Mouse (Mus musculus): Measurements from ENCODE around the gene Spata21.

Spata21 gene

DNA sequence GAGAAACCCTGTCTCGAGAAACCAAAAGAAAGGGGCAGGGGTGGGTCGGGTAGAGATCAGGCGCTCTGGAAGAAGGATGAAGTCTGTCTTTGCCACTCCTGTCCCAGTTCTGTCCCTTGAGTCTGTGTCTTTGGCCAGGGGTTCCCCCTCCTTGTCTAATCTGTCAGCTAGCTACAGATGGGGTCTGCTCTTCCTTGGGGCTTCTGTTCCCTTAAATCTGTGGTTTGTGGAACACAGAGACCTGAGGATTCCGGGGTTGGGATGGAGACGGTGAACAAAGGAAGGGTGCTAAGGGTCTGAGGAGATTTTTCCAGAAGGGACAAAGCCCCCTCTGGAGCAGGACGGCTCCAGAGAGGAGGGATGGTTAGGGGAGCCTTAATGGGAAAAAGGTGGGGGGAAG, at the start of gene Spata21:
Gene Spata21, plus strand, starts transcription at position 301 of the 400 bp plus-strand sequence.
- no peak for DNase-seq (ENCODE audit: low spot score)

DNA sequence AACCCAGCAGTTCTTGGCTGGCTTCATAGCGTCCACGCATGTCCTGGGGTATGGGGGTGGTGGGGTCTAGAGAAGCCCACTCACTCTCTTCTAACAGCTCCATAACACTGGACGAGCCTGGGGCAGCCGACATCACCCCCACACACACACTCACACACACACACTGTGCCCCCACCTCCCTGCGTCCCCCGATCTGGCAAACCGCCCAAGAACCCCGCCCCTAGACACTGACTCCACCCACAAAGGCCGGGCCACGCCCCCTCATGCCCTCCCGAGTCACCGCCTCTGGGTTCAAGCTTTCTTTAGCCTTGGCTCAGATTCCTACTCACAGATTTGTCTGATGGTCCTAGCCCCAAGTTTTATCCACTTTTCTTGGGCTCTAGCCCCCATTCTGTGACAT, 47.0 kb upstream of the Spata21 start:
- DNase-seq (ENCODE audit: low spot score), result no peak

DNA sequence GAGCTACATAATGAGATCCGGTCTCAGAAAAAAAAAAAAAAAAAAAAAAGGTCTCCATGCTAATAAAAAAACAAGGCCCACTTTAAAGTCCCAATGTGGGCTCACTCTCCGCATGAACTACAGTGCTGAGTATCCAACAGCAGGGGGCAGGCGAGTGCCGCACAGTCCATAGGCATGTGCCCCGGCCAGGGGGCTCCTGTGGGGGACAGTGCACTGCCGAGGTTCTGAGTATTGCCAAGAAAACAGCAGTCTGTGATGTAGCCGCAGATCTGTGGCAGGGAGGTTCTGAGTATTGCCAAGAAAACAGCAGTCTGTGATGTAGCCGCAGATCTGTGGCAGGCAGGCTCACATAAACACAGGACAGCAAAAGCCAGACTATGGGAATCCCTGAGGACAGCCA, 43.3 kb upstream of the Spata21 start:
- DNase-seq (ENCODE audit: low spot score), result peak; percentile 26

DNA sequence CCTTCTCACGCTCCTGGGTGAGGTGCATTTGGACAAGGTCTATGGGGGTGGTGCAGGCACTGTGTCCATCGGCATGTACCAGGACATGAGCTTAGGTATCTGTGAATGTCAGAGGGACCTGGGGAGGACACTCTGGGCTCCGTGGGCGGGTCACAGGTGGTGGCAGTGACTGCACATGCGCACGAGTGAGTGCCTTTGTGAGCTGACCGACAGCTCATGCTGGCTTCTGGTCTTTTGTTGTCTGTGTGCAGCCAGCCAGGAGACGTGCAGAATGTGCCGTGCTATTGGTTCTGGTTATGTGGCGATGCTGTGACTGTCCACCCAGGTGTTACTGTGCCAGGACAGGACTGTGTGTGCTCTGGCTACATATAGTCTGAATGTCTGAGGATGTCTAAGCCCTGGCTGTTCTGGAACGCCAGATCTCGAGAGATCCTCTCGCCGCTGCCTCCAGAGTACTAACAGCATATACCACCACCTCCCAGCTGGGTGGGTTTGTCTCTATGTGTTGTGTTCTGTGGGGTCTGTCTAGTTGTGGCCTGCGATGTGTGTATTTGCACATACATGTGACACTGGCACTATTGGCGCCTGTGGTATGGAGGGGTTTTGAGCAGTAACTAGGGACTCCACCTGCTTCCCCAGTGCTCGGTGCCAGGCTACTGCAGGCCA, 39.2 kb upstream of the Spata21 start:
- no peak for DNase-seq (ENCODE audit: low spot score)

DNA sequence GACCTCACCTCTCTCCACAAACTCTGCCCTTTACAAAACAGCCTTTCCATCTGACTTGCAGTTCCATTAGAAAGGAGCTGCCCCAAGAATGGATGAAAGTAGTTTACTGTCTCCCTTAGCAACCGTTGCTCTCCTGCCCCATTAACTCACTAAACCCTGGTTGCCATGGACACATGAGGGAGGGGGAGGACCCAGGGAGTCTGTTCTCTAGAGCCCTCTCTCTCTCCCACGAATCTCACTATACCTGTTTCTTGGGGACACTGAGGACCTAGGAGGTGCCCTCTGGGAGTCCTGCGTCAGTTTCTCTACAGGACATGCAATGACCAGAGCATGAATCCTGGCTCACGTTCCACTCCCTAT, 38.7 kb upstream of the Spata21 start:
- DNase-seq (ENCODE audit: low spot score), result no peak

DNA sequence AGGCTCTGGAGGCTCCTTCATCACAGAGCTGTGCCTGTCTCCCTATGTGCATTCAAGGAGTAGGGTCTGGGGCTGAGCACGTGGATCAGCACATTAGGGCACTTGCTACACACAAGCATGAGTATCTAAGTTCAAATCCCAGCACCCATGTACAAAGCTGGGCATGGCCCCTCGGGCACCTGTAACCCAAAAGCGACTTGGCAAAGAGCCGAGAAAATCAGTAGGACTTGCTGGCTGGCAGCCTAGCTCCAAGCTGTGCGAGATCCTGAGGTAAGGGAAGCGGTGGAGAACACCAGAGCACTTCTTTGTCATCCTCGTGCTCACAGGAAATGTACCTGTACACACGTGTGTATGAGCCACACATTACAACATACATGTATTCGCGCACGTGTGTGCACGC, 35.7 kb upstream of the Spata21 start:
- DNase-seq (ENCODE audit: low spot score), result no peak

DNA sequence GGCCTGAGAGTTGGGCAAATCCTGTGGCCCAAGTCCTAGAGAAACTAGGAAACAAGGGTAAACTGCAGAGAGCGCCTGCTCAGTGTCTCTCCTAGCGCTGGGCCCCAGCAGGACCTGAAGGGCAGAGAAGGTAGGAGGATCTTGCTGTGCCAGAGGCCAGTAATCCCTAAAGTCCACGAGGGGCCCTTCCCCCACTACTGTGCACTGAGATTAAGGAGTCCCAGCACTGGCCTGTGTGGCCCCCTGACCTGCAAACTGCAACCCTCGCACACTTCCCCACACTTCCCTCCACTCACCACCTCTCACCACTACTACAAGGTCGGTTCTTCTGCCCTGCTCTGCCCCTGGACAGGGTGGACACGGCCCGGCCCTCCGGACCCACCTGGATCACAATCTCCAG, 35.0 kb upstream of the Spata21 start:
- DNase-seq (ENCODE audit: low spot score), result no peak

DNA sequence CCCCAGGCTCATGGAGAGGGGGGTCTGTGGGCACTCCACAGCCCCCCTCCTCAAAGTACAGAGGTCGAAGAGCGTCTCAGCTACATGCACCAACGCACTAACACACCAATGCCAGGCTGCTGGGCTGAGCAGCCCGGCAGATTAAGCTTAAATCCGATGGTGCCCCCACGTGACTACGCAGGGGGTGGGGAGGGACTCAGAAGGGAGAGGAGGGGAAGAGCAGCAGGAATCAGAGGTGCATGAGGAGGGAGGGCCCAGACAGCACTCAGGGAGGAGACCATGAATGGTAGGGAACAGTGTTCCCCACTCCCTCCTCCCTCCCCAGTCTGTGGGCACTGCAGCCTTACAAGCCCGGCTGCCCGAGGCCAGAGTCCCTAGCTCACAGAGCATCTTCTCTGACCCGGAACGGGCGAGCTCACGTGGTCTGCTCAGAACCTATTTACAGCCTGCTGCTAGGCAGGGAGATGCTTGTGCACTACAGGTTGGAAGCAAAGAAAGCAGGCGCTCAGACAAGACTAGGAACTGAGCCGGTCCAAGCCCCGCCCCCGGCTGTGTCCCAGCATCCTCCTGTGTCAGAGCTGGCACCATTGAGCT, 34.5 kb upstream of the Spata21 start:
- no peak for DNase-seq (ENCODE audit: low spot score)

DNA sequence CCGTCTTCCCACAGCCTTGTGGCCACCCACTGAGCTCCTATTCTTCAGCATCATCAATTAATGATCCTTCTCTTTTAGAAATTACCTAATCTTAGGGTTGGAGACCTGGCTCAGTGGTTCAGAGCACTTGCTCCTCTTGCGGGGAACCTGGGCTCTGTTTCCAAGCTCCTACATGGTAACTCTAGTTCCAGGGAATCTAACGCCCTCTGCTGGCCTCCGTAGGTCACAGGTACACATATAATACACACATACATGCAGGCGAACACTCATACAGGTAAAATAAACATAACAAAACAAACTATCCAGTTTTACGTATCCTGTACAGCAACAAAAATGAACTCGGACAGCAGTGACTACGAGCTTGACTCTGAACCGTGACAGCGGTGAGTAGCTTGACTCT, 31.2 kb upstream of the Spata21 start:
- no peak for DNase-seq (ENCODE audit: low spot score)

DNA sequence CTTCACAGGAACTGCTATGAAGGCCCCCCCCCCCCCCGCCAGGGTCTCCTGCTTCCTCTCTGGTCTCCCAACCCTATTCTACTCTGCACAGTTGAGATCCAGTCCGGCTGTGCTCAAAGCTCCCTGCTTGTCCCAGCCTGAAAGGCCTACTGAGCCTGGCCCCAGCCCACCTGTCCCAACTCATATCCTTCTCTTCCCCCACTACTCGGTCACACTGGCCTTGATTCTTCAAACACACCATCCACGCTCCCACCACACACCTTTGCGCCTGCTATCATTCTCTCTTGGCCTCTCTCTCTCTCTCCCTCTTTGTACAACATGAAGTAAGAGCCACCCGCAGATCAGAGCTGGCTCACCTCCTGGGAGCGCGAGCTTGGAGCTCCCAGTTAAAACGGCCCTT, 29.3 kb upstream of the Spata21 start:
- DNase-seq (ENCODE audit: low spot score), result no peak

DNA sequence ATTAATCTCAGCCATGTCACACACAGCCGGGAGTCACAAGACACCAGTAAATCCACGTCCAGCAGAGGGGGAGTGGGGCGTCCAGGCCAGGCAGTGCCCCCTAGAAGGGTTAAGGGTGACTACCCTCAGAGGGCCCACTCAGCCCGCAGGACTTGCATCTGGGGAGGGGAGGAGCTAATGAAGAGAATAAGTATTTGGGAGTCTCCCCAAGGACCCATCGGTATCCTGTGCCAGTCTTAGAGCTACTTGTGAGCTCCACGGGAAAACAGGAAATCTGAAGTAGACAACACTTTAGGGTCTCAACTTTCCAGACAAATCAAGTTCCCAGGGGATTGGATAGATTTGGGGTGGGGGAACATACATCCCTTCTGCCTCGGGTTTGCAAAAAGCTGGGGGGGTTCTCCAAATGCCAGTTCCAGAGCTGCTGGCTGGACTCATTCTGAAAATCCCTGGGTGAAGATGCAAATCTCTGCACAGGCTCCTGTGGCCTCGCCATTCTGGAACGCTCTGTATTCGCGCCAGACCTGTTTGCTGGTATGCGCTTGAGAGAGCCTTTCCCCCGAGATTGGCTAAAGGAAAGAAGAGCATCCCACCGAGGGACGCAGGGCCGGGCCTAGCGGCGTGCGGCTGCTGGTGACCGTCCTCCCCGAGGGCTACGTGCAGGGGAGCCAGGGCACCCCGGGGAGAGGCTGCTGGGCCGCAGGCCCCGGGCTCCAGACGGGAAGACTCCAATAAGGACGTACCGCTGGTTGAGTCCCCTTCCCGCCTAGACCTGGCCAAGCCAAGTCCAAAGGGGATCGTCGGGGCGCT, 28.3 kb upstream of the Spata21 start:
- no peak for DNase-seq (ENCODE audit: low spot score)

DNA sequence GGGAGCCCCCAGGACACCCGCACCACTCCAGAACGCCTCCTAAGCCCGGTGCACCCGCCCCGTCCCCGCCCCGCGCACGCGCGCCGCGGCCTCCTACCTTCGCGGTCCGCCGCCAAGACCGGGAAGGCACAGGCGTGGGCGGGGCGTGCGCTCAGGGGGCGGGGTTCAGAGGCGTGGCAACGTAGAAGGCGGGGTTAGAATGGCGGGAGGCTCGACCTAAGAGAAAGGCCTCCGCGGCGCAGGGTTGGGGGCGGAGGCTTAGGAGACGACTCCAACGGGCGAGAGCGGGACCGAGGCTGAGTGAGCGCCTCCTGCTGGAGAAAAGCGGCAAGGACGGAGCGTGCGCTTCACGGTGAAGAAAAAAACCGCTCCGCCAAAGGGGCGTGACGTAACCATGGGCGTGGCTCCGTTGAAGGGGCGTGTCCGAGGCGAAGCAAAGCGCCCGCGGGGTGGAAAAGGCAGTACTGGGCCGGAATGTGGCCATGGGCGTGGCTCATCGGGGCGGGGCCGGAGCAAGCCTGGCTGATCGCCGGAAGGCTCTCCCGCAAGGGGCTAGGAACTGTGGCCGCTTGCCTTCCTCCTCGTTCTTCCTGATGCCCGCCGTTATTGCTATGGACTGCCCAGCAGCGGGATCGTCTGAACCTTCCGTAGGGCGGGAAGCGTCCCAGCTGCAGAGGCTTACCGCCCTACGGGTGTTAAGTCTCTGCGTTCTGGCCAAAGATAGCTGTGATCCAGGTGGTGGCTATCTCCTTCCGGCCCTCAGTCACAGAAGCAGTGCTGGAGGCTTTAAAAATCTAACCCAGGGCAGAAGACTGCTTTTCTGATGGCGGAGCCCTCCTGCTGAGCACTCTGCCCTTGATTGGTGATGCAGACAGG, 27.5 kb upstream of the Spata21 start, which contains the start of gene Crocc:
Gene Crocc, minus strand, starts transcription at position 125 of the 876 bp plus-strand sequence.
- peak; percentile 97 for DNase-seq (ENCODE audit: low spot score)

DNA sequence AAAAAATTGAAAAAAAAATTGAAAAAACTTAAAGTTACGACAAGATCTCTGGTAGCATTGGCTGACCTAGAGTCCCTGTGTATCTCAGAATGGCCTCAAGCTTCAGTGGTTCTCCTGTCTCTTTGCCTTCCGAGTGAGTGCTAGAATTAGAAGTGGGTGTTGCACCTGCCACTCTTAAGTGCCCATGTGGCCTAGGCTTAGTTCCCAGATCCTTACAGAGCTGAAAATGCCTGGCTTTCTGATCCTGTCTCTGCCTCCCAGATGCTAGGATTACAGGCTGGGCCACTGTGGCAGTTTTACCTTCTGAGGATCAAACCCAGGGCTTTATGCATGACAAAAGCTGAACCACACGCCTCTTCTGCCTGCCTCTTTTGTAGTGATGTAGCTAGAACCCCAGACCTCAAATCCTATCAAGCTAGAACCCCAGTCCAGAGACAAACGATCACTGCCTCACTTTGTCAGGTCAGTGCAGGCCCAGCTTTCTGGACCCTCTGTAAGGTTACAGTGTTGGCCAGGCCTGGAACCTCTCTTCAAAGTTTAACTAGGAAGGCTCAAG, 24.0 kb upstream of the Spata21 start:
- DNase-seq (ENCODE audit: low spot score), result no peak

DNA sequence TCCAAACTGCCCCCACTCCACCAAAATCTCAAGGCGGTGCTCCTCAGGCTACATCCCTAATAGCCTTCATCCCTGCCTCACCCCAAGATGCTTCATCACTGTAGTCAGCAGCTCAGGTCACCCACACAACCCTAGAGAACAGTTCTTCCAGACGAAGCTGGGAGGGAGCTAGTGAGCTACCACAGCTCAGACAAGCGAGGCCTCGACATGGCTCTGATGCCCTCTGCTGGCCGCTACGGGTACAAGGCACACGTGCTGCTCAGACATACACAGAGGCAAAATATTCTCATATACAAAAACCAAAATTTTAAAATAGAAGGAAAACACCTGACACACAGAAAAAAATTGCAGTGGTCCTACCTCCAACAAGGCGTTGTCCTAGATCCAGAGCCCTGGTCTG, 23.0 kb upstream of the Spata21 start:
- DNase-seq (ENCODE audit: low spot score), result peak; percentile 87

DNA sequence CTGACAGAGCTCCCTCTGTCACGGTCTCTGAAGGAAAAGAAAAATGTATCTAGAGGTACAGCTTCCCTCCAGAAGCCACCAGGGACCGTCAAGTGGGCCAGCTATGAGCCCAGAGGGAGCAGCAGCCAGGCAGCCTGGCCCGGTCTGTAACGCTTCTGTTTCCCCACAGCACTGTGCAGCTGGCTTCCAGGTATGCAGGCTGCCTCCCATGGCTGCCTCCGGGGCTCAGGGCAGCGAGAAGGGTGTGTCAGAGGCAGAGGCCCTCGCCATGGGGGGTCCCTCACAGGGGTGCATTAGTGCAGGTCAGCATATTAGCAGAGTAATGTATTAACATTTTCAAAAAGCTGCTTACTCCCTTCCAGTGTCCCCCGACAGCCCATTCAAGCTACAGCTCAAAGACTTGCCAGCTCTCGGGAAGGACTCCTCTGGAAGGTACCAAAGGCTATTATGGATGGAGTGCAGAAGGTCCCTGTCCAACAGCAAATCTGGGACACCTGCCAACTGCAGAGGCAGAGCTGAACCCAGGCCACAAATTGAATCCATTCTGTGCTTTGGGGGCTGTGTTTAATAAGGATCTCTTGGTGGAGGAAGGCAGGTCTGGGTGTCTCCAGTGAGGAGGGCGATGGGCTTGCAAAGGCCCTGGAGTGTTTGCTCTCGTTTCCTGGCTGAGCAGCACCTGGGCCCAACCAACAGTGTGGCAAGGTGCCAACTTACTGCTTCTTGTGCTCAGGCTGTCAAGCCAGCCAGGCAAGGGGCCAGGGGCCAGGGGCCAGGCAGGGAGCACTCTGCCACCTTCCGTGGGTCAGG, 21.2 kb upstream of the Spata21 start:
- peak; percentile 36 for DNase-seq (ENCODE audit: low spot score)

DNA sequence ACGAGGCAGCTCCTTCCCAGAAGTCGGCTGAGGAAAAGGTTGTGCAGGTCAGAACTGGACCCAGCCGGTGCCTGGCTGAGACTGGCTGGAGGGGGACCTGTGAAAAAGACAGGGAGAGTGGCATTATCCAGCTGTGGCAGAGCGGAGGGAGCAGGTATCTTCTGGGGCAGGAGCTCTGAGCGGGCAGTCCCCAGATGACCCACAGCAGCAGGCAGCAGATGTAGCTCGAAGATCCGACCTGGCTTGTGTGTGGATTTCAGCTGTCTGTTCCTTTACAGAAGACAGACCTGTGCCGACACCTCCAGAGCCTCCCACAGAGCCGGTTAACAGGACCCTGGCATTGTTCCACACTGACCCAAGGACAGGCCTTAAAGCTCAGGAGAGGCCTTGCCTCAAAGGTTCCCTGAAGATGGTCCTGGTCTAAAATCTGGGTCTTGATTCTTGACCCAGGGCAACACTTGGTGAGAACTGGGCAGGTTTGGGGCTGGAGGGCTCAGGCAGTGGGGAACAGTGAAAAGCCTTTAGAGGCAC, 20.6 kb upstream of the Spata21 start:
- no peak for DNase-seq (ENCODE audit: low spot score)

DNA sequence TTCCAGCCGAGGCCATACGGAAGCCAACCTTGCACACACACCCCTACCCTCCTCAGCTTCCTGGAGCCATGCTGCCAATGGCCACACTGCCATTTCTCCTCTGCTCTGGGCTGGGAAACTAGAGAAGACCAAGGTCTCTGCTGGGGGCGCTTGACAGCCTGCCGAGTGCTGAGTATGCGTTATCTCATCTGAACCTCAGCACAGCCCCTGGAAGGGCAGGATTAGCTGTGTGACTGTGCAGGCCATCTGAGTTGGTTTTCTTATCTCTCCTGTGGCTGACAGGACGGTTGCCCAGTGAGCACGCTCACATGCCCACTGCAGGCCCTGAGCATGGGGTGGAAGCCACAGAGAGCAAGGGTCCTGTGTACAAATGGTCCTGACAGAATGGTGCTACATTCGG, 19.5 kb upstream of the Spata21 start:
- no peak for DNase-seq (ENCODE audit: low spot score)

DNA sequence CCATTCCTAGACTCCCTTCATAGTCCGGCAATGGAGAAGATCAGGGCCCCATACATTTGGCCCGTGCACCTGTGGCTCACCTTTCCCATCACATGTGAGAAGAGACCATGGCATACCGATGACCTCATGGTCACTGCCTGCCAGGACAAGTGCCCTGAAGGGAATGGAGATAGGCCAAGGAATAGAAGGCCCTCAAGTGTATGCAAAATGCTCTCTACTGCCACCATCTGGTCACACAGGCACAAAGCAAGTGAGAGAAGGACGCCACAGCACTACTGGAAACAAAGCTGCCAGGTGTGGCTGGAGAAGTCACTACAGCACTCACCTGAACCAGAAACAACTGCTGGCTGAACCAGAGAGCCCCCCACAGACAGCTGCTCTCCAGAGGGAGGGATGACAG, 18.4 kb upstream of the Spata21 start:
- no peak for DNase-seq (ENCODE audit: low spot score)

DNA sequence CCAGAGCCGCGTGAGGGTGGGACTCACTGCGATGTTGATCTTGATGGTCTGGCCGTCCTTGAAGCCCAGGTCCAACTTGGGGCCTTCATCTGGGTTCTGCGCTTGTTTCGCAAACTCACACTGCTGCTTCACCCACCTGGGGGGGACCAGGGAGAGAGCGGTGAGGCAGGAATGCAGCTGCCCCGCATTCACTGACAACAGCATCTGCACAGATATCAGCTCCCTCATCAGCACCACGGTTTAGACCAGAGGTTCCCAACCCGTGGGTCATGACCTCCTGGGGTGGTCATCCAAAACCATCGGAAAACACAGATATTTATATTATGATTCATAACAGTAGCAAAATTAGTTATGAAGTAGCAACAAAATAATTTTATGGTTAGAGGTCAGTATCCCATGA, 15.6 kb upstream of the Spata21 start:
- no peak for DNase-seq (ENCODE audit: low spot score)

DNA sequence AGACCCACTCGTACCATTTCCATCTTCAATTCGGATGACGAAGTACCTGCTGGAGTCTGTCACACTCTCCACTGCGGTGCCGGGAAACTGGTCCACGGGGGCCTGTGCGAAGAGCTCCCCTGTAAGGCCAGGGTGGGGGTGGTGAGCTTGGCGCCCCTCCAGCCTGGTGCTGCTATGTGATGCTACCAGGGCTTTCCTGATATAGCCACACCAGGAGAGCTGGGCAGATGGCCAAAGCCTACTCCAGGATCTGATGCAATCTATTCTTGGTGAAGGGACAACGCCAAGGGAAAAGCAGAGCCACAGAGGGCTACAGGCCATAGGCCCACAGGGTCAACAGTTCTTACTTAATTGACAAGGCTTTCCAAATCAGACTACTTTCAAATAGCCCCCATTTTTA, 14.5 kb upstream of the Spata21 start:
- peak; percentile 61 for DNase-seq (ENCODE audit: low spot score)

DNA sequence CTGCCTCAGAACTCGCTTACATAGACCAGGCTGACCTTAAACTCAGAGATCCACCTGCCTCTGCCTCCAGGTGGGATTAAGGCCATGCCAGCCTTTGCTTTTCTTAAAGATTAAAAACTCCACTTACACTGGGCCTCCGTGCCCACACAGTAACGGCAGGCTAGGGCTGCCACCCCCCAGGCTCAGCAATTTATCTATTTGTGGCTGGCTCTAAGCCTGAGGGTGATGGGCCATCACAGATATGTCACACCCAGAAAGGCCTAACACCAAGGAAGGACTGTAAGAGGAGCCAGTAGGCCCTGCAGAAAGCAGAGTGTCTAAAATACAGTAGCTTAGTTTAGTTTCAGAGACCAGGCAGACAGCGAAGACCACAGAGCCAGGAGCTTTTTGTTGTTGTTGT, 14.0 kb upstream of the Spata21 start:
- DNase-seq (ENCODE audit: low spot score), result no peak
